Mouse (Mus musculus) embryonic facial prominence, embryonic 13.5 days (tissue): ENCODE results near the gene Sp4. TPM values are rescaled to one million over a fixed set of nuclear protein-coding genes. Genes with fewer than 3 reads are reported as not detected.

Source experiments
- ATAC-seq: fragments of 200-750 bp; cut with Nextera tagmentation; 2 replicates; pipeline ENCODE4 v1.8.0; 2017; ENCODE audit warnings: low read depth; ENCODE audit not compliant: insufficient number of reproducible peaks, insufficient read depth, low FRiP score, low TSS enrichment
- H3K27ac ChIP-seq: fragments of 300-500 bp; sonication (generic); 2 replicates; pipeline ENCODE4 v1.5.1; 2015; ENCODE audit warnings: moderate library complexity, mild to moderate bottlenecking, inconsistent platforms
- H3K27me3 ChIP-seq: fragments of 300-500 bp; sonication (generic); 2 replicates; pipeline ENCODE4 v1.6.1; 2015; ENCODE audit warnings: mild to moderate bottlenecking, inconsistent platforms
- H3K36me3 ChIP-seq: fragments of 300-500 bp; sonication (generic); 2 replicates; pipeline ENCODE4 v1.6.1; 2015; ENCODE audit warnings: mild to moderate bottlenecking, inconsistent platforms
- H3K4me1 ChIP-seq: fragments of 300-500 bp; sonication (generic); 2 replicates; pipeline ENCODE4 v1.6.1; 2015; ENCODE audit warnings: inconsistent platforms
- H3K4me2 ChIP-seq: fragments of 300-500 bp; sonication (generic); 2 replicates; pipeline ENCODE4 v1.6.1; 2015; ENCODE audit warnings: moderate library complexity, mild to moderate bottlenecking, inconsistent platforms
- H3K4me3 ChIP-seq: fragments of 300-500 bp; sonication (generic); 2 replicates; pipeline ENCODE4 v1.5.1; 2015; ENCODE audit warnings: mild to moderate bottlenecking, inconsistent platforms
- H3K9ac ChIP-seq: fragments of 300-500 bp; sonication (generic); 2 replicates; pipeline ENCODE4 v1.6.1; 2015; ENCODE audit warnings: mild to moderate bottlenecking, inconsistent platforms
- H3K9me3 ChIP-seq: fragments of 300-500 bp; sonication (generic); 2 replicates; pipeline ENCODE4 v1.6.1; 2016; ENCODE audit warnings: inconsistent platforms
- WGBS: fragments of 180-500 bp; shearing (Covaris S2); methylation state at CpG from one replicate; pipeline ENCODE4 v1.1.7; 2015; ENCODE audit warnings: mixed read lengths; 5-methylcytosine and 5-hydroxymethylcytosine counted together
- polyA plus RNA-seq: library from polyadenylated mRNA; unstranded; fragments of >200 nt; fragmentation: Nextera tagmentation; extraction: Ambion mirVana; gene quantifications from 2 replicates; pipeline ENCODE4 v1.2.1, GENCODE M21; 2015

Sp4 gene
- polyA plus RNA-seq, 1 experiment from 2014 or later: 9.5 TPM

GRCm38 (mm10) chr12:118301866-118302835, 911 bp upstream of the Sp4 start:
- Histone ChIP-seq H3K4me1 (peaks cover 25% of the 10 kb centered on the region), H3K27ac (peak overlapping the region; percentile 95), H3K9ac (peak overlapping the region; percentile 79), H3K27me3 (no peaks in the 10 kb centered on the region), H3K36me3 (no peaks in the 10 kb centered on the region), H3K4me3 (peak overlapping the region; percentile 86), H3K4me2 (peak overlapping the region; percentile 64), H3K9me3 (no peaks in the 10 kb centered on the region)
- WGBS: under 1% methylated on average over 73 of the region's 74 CpGs
- ATAC-seq: peak; percentile 88

GRCm38 (mm10) chr12:118300754-118301071, 527 bp downstream of the Sp4 start:
- H3K9me3 ChIP-seq: no peaks in the 10 kb centered on the region
- H3K4me2 ChIP-seq: peak overlapping the region; percentile 64
- WGBS: under 1% methylated on average over 13 of the region's 13 CpGs
- no peaks in the 10 kb centered on the region for H3K27me3 ChIP-seq
- peak overlapping the region; percentile 86 for H3K4me3 ChIP-seq
- peak; percentile 82 for ATAC-seq
- H3K4me1 ChIP-seq: peaks cover 28% of the 10 kb centered on the region
- peak overlapping the region; percentile 79 for H3K9ac ChIP-seq
- peak overlapping the region; percentile 95 for H3K27ac ChIP-seq
- H3K36me3 ChIP-seq: no peaks in the 10 kb centered on the region

DNA sequence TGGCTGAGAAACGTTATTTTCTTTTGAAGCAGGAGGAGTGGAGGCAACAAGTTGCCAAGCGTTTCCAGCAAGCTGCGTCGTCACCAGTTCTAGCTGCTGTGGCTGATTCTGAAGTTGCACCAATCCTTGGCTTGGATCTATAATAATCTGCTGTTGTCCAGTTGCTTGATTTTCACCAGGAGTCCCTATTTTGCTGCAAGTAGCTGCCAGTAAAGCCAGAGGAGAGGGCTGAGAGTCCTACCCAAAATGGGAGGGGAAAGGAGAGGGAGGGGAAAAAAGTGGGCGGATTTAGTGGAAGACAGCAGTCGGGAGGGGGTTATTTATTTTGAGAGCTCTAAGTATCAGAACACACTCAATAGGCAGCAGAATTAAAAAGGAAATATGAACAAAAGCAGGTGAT, 1.3 kb downstream of the Sp4 start:
- no peak overlapping the region for H3K9ac ChIP-seq
- H3K9me3 ChIP-seq: no peaks in the 10 kb centered on the region
- no peaks in the 10 kb centered on the region for H3K36me3 ChIP-seq
- H3K27ac ChIP-seq: no peak overlapping the region; the same call in 1 of the 2 replicates
- no peak for ATAC-seq
- H3K4me3 ChIP-seq: peak overlapping the region; percentile 86
- no peaks in the 10 kb centered on the region for H3K27me3 ChIP-seq
- 30% methylated on average over 6 of the region's 6 CpGs for WGBS
- peaks cover 28% of the 10 kb centered on the region for H3K4me1 ChIP-seq
- peak overlapping the region; percentile 64 for H3K4me2 ChIP-seq

GRCm38 (mm10) chr12:118299172-118299571, 2.1 kb downstream of the Sp4 start:
- H3K4me2 ChIP-seq: no peak overlapping the region
- peaks cover 28% of the 10 kb centered on the region for H3K4me1 ChIP-seq
- WGBS: 85% methylated on average over 9 of the region's 9 CpGs
- H3K27ac ChIP-seq: no peak overlapping the region
- H3K9ac ChIP-seq: no peak overlapping the region
- H3K9me3 ChIP-seq: no peaks in the 10 kb centered on the region
- ATAC-seq: no peak
- no peak overlapping the region for H3K4me3 ChIP-seq
- H3K27me3 ChIP-seq: no peaks in the 10 kb centered on the region
- no peaks in the 10 kb centered on the region for H3K36me3 ChIP-seq

DNA sequence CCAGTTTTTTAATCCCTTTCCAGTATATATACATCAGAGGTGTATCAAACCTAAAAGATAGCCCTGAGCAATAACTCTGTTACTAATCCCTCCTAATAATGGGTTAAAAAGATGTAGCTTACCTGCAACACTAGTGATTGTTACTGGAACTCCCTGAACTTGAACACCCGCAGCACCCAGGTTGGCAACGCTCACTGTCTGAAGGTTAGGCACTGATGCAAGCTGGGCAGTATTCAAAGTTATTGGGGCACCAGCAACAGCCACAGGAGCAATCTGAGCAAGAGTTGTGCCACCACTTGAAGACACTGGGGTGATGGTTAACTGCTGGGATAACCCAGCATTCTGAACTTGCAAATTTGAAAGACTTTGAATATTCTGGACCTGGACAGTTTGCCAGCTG, 2.7 kb downstream of the Sp4 start:
- H3K27ac ChIP-seq: no peak overlapping the region
- H3K4me1 ChIP-seq: peaks cover 28% of the 10 kb centered on the region
- H3K36me3 ChIP-seq: no peaks in the 10 kb centered on the region
- peak overlapping the region; percentile 32 for H3K4me2 ChIP-seq
- no peak for ATAC-seq
- no peaks in the 10 kb centered on the region for H3K27me3 ChIP-seq
- no peak overlapping the region; the same call in 1 of the 2 replicates for H3K4me3 ChIP-seq
- H3K9ac ChIP-seq: no peak overlapping the region
- H3K9me3 ChIP-seq: no peaks in the 10 kb centered on the region
- WGBS: 79% methylated on average over 2 of the region's 2 CpGs

- no peak overlapping the region for H3K4me3 ChIP-seq
- H3K4me2 ChIP-seq: no peak overlapping the region
- H3K27ac ChIP-seq: no peak overlapping the region
- 89% methylated on average over 2 of the region's 2 CpGs for WGBS
- H3K4me1 ChIP-seq: peaks cover 23% of the 10 kb centered on the region
- no peaks in the 10 kb centered on the region for H3K27me3 ChIP-seq
- no peak overlapping the region for H3K9ac ChIP-seq
- H3K36me3 ChIP-seq: peaks cover 4% of the 10 kb centered on the region; the same call in 1 of the 2 replicates
- no peaks in the 10 kb centered on the region for H3K9me3 ChIP-seq
- no peak for ATAC-seq
These were observed 5.0 kb downstream of the Sp4 start for GRCm38 (mm10) chr12:118296236-118296635.

- Histone ChIP-seq H3K4me1 (peaks cover 23% of the 10 kb centered on the region), H3K4me3 (no peak overlapping the region), H3K27ac (no peak overlapping the region), H3K27me3 (no peaks in the 10 kb centered on the region), H3K9me3 (no peaks in the 10 kb centered on the region), H3K9ac (no peak overlapping the region), H3K4me2 (no peak overlapping the region), H3K36me3 (peaks cover 4% of the 10 kb centered on the region; the same call in 1 of the 2 replicates)
- WGBS: 91% methylated on average over 1 of the region's 1 CpGs
- no peak for ATAC-seq
These were observed 5.4 kb downstream of the Sp4 start for GRCm38 (mm10) chr12:118295793-118296192.

- Histone ChIP-seq H3K36me3 (peaks cover 4% of the 10 kb centered on the region; the same call in 1 of the 2 replicates), H3K9ac (no peak overlapping the region), H3K4me1 (no peaks in the 10 kb centered on the region), H3K9me3 (no peaks in the 10 kb centered on the region), H3K4me2 (no peak overlapping the region), H3K27me3 (no peaks in the 10 kb centered on the region), H3K27ac (no peak overlapping the region), H3K4me3 (no peak overlapping the region)
- ATAC-seq: no peak
- 84% methylated on average over 1 of the region's 1 CpGs for WGBS
These were observed 12.3 kb downstream of the Sp4 start for GRCm38 (mm10) chr12:118288947-118289346.

GRCm38 (mm10) chr12:118285099-118285498, 16.1 kb downstream of the Sp4 start:
- Histone ChIP-seq H3K9ac (no peak overlapping the region), H3K27me3 (no peaks in the 10 kb centered on the region), H3K36me3 (no peaks in the 10 kb centered on the region), H3K4me3 (no peak overlapping the region), H3K4me2 (no peak overlapping the region), H3K27ac (no peak overlapping the region), H3K4me1 (0 out of 2 replicates have a peak, but pooled peaks cover 3% of the 10 kb centered on the region), H3K9me3 (no peaks in the 10 kb centered on the region)
- ATAC-seq: no peak
- 91% methylated on average over 6 of the region's 6 CpGs for WGBS

GRCm38 (mm10) chr12:118281961-118282360, 19.3 kb downstream of the Sp4 start:
- Histone ChIP-seq H3K36me3 (no peaks in the 10 kb centered on the region), H3K27ac (no peak overlapping the region), H3K27me3 (no peaks in the 10 kb centered on the region), H3K4me1 (0 out of 2 replicates have a peak, but pooled peaks cover 3% of the 10 kb centered on the region), H3K9me3 (no peaks in the 10 kb centered on the region), H3K4me2 (no peak overlapping the region), H3K4me3 (no peak overlapping the region), H3K9ac (no peak overlapping the region)
- ATAC-seq: no peak
- 64% methylated on average over 1 of the region's 1 CpGs for WGBS

- WGBS: 65% methylated on average over 5 of the region's 5 CpGs
These were observed 24.9 kb downstream of the Sp4 start for GRCm38 (mm10) chr12:118276385-118276784.

GRCm38 (mm10) chr12:118264905-118265304, 36.3 kb downstream of the Sp4 start:
- no peak overlapping the region for H3K4me3 ChIP-seq
- no peak overlapping the region for H3K27ac ChIP-seq
- peaks cover 7% of the 10 kb centered on the region; the same call in 1 of the 2 replicates for H3K36me3 ChIP-seq
- no peak overlapping the region for H3K9ac ChIP-seq
- H3K9me3 ChIP-seq: no peaks in the 10 kb centered on the region
- no peaks in the 10 kb centered on the region for H3K27me3 ChIP-seq
- ATAC-seq: no peak
- no peaks in the 10 kb centered on the region for H3K4me1 ChIP-seq
- H3K4me2 ChIP-seq: no peak overlapping the region

More at GRCm38 (mm10) chr12:118276385-118276784, 24.9 kb downstream of the Sp4 start:
- H3K27me3 ChIP-seq: no peaks in the 10 kb centered on the region
- no peaks in the 10 kb centered on the region for H3K4me1 ChIP-seq
- no peak overlapping the region for H3K4me3 ChIP-seq
- no peak for ATAC-seq
- H3K27ac ChIP-seq: no peak overlapping the region
- no peaks in the 10 kb centered on the region for H3K9me3 ChIP-seq
- no peak overlapping the region for H3K9ac ChIP-seq
- H3K36me3 ChIP-seq: no peaks in the 10 kb centered on the region
- H3K4me2 ChIP-seq: no peak overlapping the region
